Mouse (Mus musculus) thymus, postnatal 0 days (tissue): ENCODE data around the gene 1810010H24Rik. TPM values are rescaled to one million over a fixed set of nuclear protein-coding genes. Genes with fewer than 3 reads are reported as not detected.
"Not testable (repeated sequence)": the region's sequence is repeated elsewhere in the genome, so short reads cannot be mapped to it uniquely, and the experiment has no call there.

Experiments used
- DNase-seq: peaks from one replicate; pipeline ENCODE4 v3.0.0-alpha.2; 2015; ENCODE audit warnings: low spot score
- polyA plus RNA-seq: library from polyadenylated mRNA; unstranded; fragments of >200 nt; fragmentation: Nextera tagmentation; extraction: Ambion mirVana; gene quantifications from 2 replicates; pipeline ENCODE4 v1.2.1, GENCODE M21; 2015

The 1810010H24Rik gene
- polyA plus RNA-seq, result 2.2 and 2.8 TPM in 2 replicates

- DNase-seq, result peak; percentile 25
Measured at GRCm38 (mm10) chr11:107025411-107026321, at the start of gene 1810010H24Rik. Gene 1810010H24Rik, plus strand, starts transcription at chr11:107025681.

DNA sequence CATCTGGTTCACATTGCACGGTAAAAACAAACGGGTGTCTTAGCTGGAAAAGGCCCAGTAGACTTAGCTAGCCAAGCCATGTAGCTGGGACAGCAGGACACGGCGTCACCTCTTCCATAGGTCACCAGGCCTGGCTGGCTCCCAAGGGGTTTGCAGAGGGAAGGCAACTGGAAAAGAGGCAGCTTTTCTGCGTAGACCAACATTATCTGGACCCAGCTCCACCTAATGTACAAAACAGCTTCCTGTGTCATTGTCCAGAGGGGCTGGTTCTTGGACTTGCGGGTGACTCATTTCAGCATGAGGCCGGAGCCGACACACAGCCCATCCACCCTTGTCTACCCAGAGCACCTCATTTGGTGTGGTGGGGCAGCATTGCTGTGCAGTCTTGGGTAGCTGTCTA, 49.3 kb upstream of the 1810010H24Rik start:
- DNase-seq, result no peak

DNA sequence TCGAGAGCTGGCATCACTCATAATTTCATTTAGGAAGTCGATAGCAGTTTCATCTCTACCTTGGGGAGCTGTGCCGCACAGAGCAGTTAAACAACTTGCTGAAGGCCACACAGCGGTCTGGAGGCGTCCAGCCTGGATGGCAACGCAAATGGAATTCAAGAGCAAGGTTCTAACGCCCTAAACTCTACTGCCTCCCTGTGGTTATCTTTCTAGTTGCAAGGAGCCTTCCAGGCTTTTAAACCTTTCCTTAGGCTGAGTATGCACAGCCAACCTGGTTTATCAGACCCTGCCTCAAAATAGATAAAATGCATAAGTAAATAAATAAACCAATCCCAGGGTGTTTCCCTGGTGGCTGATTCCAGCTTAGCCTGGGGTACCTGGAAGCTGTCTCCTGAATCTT, 45.0 kb upstream of the 1810010H24Rik start:
- DNase-seq, result peak; percentile 61

DNA sequence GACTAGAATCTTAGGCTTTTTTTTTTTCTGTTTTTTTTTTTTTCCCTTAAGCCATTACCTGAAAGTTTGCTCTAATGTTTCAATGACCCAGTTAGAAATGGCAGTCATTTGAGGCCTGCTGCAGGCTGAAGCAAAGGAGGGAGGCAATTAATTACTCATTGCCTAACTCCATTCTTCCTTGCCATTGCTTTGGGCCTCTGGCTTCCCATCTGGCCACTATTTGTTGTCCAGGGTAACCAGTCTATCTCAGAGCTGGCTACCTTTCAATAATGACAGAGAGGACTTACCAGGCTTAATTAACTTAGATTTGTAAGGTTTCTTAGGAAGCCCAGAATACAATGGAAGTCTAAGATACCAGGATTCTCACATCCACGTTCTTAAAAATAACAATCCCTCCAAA, 43.7 kb upstream of the 1810010H24Rik start:
- no peak for DNase-seq

- no peak for DNase-seq
Measured at GRCm38 (mm10) chr11:106982351-106982750, 43.1 kb upstream of the 1810010H24Rik start.

- not testable (repeated sequence) for DNase-seq
Measured at GRCm38 (mm10) chr11:106985979-106986604, 39.4 kb upstream of the 1810010H24Rik start.

DNA sequence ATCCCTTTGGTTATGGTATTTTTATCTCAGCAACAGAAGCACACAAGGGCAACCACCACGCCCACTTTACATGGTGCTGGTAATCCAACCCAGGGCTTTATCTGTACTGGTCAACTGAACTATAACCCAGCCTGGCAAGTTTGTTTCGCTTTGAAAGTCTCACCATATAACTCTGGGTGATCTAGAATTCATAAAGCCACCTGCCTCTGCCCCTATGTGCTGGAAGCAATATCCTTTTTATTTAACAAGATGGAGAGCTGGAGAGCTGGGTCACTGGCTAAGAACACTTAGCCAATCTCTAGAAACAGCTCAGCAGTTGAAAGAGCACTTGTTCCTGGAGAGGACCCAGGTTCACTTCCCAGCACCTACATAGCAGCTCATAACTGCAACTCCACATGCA, 38.1 kb upstream of the 1810010H24Rik start:
- no peak for DNase-seq

- DNase-seq, result no peak
Measured at GRCm38 (mm10) chr11:106994246-106995085, 31.0 kb upstream of the 1810010H24Rik start.

GRCm38 (mm10) chr11:106996492-106996891, 29.0 kb upstream of the 1810010H24Rik start:
- not testable (repeated sequence) for DNase-seq

DNA sequence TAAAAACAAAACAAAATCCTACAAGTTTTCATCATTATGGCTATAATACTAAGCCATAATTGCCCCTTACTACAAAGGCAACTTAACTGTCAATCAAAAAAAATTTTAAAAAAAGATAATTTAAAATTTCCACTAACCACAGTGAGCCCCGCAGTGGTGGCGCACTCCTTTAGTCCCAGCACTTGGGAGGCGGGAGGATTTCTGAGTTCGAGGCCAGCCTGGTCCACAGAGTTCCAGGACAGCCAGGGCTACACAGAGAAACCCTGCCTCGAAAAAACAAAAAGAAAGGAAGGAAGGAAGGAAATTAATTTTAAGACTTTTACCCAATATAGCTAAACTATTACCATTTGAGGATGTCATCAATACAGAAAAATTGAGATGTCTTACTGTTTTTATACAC, 27.5 kb upstream of the 1810010H24Rik start:
- no peak for DNase-seq

DNA sequence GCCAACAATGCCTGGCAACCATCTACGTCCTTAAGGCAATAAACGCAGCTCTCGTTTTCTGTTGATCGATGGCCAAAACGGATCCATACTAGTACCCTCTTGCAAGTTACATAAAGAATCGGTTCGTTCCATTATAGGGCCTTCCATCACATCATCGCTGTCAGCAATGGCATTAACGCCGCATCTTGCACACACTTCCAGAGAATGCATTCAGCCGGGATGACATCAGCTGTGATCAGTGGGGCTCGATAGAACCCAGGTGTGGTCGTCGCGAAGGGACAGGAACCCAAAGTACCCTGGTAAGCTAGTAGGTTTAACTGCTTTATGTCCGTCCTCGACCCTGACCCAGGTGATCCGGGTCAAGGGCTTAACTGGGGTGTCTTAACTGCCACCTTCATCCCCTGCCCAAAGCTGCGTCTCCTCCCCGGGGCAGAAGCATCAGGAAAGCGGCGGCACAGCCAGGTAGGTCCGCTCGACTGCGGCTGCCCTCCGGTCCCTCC, 26.8 kb upstream of the 1810010H24Rik start:
- DNase-seq, result peak; percentile 42

GRCm38 (mm10) chr11:106999151-106999948, 26.1 kb upstream of the 1810010H24Rik start, which contains the start of gene Kpna2:
Gene Kpna2, minus strand, starts transcription at chr11:106999541.
- DNase-seq, result peak; percentile 92

DNA sequence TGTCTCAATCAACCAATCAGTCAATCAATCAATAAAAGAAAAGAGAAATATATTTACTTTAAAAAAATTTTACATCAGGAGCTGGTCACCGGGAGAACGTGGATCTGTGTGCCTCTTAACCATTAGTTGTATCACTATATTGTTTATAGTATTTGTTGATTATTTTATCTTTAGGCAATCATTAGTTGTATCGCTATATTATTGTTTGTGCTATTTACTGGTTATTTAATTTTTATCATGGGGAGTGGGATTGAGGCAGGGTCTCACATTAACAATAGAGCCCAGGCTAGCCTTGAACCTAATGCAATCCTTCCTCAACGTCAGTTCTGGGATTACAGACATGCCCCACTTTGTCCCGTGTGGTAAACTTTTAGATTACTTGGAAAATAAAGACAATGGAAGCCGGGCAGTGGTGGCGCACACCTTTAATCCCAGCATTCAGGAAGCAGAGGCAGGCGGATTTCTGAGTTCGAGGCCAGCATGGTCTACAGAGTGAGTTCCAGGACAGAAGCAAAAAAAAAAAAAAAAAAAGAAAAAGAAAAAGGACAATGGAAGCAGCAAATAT, 25.4 kb upstream of the 1810010H24Rik start:
- no peak for DNase-seq

DNA sequence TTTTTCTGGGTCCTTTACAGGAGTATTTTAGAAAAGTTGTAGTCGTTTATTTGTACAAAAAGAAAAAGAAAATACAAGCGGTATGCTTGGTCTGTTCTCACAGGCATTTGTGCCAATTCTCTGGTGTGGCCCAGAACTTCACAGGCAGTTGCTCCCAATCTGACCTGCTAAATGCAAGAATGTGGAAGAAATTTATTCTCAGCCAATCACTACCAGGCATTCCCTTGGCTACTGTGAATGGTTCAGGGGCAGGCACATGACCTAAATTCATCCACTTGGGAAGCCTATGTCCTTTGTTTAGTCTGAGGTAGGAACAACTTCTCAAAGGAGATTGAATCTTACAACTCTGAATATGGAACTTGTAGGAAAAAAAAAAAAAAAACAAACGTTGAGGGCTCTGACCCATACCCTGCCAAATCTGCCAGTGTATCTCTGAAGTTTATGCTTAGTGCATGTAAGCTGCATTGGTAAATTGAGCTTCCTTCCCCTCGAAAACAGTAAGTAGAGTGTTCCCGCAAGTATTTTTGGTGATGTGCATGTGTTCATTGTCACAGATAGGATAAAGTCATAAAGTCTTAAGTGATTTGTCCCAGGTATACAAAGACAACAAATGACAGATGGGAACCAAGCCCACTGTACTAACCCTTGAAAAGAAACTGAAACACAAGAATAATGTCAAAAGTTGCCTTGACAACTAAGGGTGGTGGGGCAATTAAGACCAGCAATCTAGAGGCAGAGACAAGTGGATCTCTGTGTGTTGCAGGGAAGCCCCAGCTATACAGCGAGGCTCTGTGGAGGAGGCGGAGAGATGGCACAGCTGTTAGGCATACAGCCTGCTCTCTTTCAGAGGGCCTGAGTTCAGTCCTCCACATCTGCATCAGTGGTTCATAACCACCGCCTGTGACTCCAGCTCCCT, 23.5 kb upstream of the 1810010H24Rik start:
- DNase-seq, result no peak

GRCm38 (mm10) chr11:107005538-107005937, 19.9 kb upstream of the 1810010H24Rik start:
- no peak for DNase-seq

- DNase-seq, result no peak
Measured at GRCm38 (mm10) chr11:107010447-107010846, 15.0 kb upstream of the 1810010H24Rik start.

DNA sequence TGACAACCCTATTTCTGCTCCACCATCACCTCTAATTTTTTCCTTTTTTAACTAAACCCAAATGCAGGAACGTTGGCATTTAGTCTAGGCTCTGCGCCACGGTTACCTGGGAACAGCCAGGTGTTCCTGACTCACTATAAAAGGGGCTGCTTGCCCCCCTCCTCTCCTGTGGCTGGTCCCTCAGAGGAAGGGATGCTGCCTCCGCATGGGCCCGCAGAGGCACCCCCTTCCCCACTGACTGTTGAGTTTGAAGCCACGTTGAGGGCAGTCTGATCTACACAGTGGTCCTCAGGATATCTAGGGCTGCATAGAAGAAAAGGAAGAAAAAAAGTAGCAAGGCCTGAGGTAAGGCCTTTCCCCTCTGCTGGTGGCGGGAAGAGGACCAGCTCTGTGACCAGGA, 14.3 kb upstream of the 1810010H24Rik start:
- no peak for DNase-seq

DNA sequence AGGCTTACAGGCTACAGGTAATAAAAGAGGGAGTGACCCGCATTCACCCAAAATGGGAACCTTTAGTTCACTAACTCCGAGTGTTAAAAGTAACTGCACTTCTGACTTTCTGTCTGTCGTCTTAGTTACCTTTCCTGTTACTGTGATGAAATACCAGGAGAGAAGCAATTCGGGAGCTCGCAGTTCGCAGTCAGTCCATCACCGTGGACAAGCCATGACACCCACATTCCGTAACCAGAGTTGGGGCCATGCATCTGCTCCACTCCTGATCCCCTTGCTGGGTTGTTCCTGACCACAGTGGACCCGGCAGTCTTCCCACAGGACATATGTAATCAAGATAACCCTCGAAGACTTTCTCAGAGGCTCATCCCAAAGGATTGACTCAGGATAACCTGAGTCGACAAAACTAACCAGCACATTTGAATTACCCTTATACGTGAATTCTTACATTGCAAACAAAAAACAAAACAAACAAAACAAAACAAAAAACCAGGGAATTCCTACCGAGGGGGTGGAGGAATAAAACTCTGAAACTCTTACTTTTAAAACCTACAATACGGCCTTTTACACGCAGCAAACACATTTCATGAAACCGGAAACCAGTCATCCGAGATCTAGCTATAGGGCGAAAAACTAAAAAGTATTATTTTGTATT, 13.7 kb upstream of the 1810010H24Rik start:
- DNase-seq, result no peak
